Mouse (Mus musculus) lung, embryonic 16.5 days (tissue): ENCODE results near the gene Snx32. TPM values are rescaled to one million over a fixed set of nuclear protein-coding genes. Genes with fewer than 3 reads are reported as not detected.
A peak's percentile ranks its signal among the peaks of the same experiment; 100 is the strongest.

Experiments used
- ATAC-seq: fragments of 200-750 bp; cut with Nextera tagmentation; 2 replicates; pipeline ENCODE4 v1.8.0; 2017; ENCODE audit warnings: low read depth, mild to moderate bottlenecking, moderate library complexity
- H3K27ac ChIP-seq: fragments of 300-500 bp; sonication (generic); 2 replicates; pipeline ENCODE4 v1.5.1; 2014; ENCODE audit warnings: mild to moderate bottlenecking, control low read depth, low read length
- H3K27me3 ChIP-seq: fragments of 300-500 bp; sonication (generic); 2 replicates; pipeline ENCODE4 v1.6.1; 2014; ENCODE audit warnings: low read depth, low read length, mixed read lengths; ENCODE audit not compliant: control insufficient read depth, insufficient read depth
- H3K36me3 ChIP-seq: fragments of 300-500 bp; sonication (generic); 2 replicates; pipeline ENCODE4 v1.6.1; 2014; ENCODE audit warnings: low read length; ENCODE audit not compliant: control insufficient read depth, insufficient read depth
- H3K4me1 ChIP-seq: fragments of 300-500 bp; sonication (generic); replicated peaks from 2 replicates; pipeline ENCODE4 v1.6.1; 2014; ENCODE audit warnings: low read length, mixed read lengths; ENCODE audit not compliant: control insufficient read depth, insufficient read depth
- H3K4me2 ChIP-seq: fragments of 300-500 bp; sonication (generic); 2 replicates; pipeline ENCODE4 v1.6.1; 2014; ENCODE audit warnings: low read depth, low read length, control low read depth
- H3K4me3 ChIP-seq: fragments of 300-500 bp; sonication (generic); 2 replicates; pipeline ENCODE4 v1.5.1; 2014; ENCODE audit warnings: mild to moderate bottlenecking, low read length, control low read depth
- H3K9ac ChIP-seq: fragments of 300-500 bp; sonication (generic); 2 replicates; pipeline ENCODE4 v1.6.1; 2014; ENCODE audit warnings: low read length, control low read depth
- H3K9me3 ChIP-seq: fragments of 300-500 bp; sonication (generic); 2 replicates; pipeline ENCODE4 v1.6.1; 2016; ENCODE audit warnings: low read length; ENCODE audit not compliant: control insufficient read depth
- WGBS: fragments of 180-500 bp; shearing (Covaris S2); extraction: QIAGEN DNeasy Blood & Tissue Kit; methylation state at CpG from one replicate; pipeline ENCODE4 v1.1.7; 2014; 5-methylcytosine and 5-hydroxymethylcytosine counted together
- polyA plus RNA-seq: library from polyadenylated mRNA; unstranded; fragments of >200 nt; fragmentation: Nextera tagmentation; extraction: Ambion mirVana; gene quantifications from 2 replicates; pipeline ENCODE4 v1.2.1, GENCODE M21; 2015

Gene Snx32
- polyA plus RNA-seq, 1 experiment from 2014 or later = 7.4 TPM

DNA sequence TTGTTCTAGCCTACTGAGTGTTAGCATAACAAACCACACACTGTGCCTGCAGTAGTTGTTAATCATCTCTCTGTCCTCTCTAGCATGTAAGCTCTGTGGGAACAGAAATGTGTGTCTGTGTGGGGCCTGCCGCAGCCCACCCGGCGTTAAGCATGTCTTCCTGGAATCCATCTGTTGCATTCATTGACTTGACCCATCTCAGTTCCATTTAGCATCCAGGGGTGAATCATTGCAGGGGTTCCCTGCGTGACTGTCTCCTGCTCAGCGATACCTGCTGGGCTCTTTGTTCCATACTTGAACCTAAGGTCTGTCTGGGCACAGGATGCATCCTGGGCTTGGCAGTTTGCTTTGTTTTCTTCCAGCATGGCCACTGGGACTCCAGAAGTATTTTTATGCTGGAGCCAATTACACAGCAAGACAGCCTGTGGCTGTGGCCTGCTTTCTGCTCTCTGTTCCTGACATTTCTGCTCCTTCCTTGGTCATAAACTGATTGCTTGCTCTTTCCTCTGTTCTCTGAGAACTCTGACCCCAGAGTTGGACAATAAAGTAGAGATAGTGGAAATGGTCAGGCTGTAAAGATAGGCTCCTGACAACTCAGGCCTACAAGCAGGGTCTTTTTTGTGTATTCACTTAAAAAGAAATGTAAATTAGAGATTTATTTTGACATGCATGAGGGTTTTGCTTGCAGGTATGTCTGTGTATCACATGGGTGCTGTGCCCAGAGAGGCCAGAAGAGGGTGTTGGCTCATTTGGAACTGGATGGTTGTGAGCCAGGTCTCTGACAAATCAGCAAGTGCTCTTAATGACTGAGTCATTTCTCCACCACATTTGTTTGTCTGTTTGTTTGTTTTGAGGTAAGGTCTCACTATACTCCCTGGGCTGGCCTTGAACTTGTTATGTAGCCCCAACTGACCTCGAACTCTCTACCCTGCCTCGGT is 5.8 kb upstream of the Snx32 start:
- H3K27ac ChIP-seq = no peak overlapping the region
- WGBS = 85% methylated on average over 7 of the region's 7 CpGs
- H3K4me3 ChIP-seq = no peak overlapping the region
- no peaks in the 10 kb centered on the region for H3K9me3 ChIP-seq
- no peaks in the 10 kb centered on the region for H3K27me3 ChIP-seq
- H3K4me2 ChIP-seq = no peak overlapping the region
- H3K36me3 ChIP-seq = no peaks in the 10 kb centered on the region
- ATAC-seq = no peak
- H3K4me1 ChIP-seq = peaks cover 15% of the 10 kb centered on the region
- H3K9ac ChIP-seq = no peak overlapping the region

DNA sequence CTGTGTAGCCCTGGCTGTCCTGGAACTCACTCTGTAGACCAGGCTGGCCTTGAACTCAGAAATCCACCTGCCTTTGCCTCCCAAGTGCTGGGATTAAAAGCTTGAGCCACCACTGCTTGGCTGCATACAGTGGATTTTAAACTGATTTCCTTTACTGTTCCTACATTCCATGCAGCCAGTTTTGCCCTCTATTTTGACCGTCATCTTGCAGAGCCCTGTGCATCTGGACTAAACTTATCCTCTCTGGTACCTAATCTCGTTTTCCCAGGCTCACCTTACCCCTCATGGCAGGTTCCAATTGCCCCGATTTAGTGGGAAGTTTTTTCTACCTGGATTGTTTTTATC is 2.6 kb upstream of the Snx32 start:
- H3K9me3 ChIP-seq = no peaks in the 10 kb centered on the region
- no peaks in the 10 kb centered on the region for H3K27me3 ChIP-seq
- H3K36me3 ChIP-seq = no peaks in the 10 kb centered on the region
- no peak for ATAC-seq
- no peak overlapping the region for H3K27ac ChIP-seq
- WGBS = 77% methylated on average over 3 of the region's 3 CpGs
- H3K4me3 ChIP-seq = no peak overlapping the region
- no peak overlapping the region for H3K4me2 ChIP-seq
- peaks cover 20% of the 10 kb centered on the region for H3K4me1 ChIP-seq
- H3K9ac ChIP-seq = no peak overlapping the region

DNA sequence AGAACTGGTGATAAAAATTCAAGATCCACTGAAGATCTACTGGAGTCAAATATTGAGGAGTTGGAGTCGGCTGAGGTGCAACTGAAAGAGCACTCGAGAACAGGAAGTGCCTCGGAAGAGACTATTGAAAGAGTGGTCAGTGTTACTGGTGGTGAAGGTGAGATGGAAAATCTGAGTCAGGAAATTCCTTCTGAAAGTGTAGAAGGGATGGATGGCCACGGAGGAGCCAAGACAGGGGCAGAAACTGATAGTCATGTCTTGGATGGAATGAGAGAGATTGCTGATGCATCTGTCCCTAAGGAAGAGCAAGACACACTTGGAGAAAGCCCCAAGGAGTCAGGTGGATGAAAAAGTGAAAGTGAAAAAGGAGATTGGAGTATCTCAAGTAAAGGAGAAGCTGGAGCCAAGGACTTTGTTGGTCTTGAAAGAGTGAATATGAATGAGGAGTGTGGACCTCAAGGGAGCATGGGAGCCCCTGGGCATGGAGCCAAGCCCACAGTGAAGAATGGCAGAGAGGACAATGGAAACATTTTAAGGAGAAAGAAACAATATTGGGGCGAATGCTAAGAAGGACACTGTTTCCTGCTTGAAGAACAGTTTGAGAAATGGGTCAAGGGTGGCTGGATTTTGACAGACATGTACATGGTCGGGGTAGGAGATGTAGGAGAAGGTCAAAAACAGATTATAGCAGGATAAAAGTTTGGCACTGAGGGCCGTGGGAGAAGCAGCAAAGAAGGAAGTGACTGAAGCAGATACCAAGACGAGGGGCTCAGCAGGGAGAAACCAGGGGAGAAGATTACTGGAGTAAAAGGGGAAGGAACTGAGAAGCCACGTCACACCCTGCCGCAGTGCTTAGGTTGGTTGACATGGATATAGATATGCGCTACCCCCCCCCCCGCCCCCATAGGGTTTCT is 2.0 kb upstream of the Snx32 start:
- no peaks in the 10 kb centered on the region for H3K36me3 ChIP-seq
- ATAC-seq = no peak
- H3K27me3 ChIP-seq = no peaks in the 10 kb centered on the region
- H3K4me3 ChIP-seq = no peak overlapping the region
- H3K9ac ChIP-seq = no peak overlapping the region
- H3K4me1 ChIP-seq = peaks cover 20% of the 10 kb centered on the region
- peak overlapping the region; percentile 13; the same call in 1 of the 2 replicates for H3K4me2 ChIP-seq
- H3K27ac ChIP-seq = peak overlapping the region; percentile 31
- H3K9me3 ChIP-seq = no peaks in the 10 kb centered on the region
- 65% methylated on average over 12 of the region's 12 CpGs for WGBS

DNA sequence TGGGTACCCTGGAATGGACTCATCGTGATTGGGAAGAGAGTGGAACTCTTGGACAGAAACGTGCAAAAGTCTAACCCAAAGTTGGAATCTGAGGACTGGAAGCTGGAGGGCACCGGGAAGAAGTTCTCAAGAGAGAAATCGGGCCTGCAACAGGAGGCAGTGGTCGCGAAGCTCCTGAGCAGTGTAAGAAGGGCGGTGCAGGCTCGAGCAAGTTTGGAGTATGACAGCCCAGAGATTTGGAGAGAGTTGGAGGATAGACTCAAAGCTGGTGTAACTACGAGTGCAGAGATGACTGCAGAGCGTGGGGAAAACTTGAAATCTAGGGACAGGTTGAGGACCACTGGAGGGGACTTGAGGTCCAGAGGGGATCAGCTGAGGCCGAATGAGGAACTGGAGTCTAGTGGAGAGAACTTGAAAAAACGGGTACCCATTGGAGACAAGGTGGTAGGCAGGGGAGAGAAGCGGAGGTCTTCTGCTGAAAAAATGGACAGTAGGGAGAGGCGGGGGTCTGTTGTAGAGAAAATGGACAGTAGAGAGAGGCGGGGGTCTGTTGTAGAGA is 815 bp upstream of the Snx32 start:
- 45% methylated on average over 15 of the region's 15 CpGs for WGBS
- H3K9me3 ChIP-seq = no peaks in the 10 kb centered on the region

DNA sequence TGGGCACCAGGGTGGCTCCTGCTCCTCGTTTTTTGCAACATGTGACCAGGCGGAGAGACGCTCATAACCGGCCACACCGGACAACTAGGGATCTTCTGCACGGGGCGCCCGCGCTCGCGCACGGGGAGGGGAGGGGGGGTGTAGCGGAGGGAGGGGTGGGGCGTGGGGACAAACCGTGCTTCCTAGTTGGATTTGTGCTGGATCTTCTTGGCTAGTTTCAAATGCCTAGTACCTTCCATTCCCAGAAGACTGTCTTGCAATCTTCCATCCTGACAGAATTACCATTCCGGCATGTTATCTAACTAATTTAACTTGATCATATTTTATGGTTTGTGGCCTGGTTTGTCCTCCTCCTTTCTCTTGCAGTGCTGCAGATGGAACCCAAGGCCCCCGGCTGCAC is 6.7 kb downstream of the Snx32 start, which contains the start of gene 1700020D05Rik:
TSS of gene 1700020D05Rik (minus strand) at position 101 of the 400 bp plus-strand sequence.
- no peak within 1 kb of the TSS for H3K4me3 ChIP-seq

More for the DNA sequence above, 815 bp upstream of the Snx32 start:
- peak overlapping the region; percentile 9; the same call in 1 of the 2 replicates for H3K27ac ChIP-seq
- H3K4me1 ChIP-seq = peaks cover 20% of the 10 kb centered on the region
- peak overlapping the region; percentile 53 for H3K4me3 ChIP-seq
- no peaks in the 10 kb centered on the region for H3K36me3 ChIP-seq
- peak overlapping the region; percentile 75 for H3K4me2 ChIP-seq
- H3K27me3 ChIP-seq = no peaks in the 10 kb centered on the region
- ATAC-seq = peak; percentile 7; the same call in 1 of the 2 replicates
- H3K9ac ChIP-seq = peak overlapping the region; percentile 69

DNA sequence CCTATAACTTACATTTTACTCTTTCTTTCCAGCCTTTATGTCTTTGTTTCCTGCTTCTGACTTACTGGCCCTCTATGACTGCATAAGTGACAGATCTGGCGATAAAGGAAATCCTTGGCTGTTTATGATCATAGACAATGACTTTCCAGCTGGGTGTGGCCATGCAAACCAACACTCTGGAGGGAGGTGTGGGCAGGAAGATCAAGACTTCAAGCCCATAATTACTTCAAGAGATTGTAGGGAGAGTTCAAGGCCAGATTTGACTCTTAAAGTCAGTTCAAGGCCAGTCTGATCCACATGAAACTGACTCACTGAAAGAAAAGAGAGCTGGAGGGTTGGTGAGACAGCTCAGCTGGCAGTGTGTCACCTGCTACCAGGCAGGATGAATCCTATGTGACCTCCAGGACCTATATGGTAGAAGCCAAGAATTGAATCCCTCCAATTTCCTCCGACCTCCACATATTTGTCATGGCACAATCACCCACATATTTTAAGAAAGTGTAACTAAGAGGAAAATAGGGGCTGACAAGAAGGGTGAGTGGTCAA is 9.9 kb downstream of the Snx32 start:
- Histone ChIP-seq H3K27me3 (no peaks in the 10 kb centered on the region), H3K27ac (no peak overlapping the region), H3K4me3 (no peak overlapping the region), H3K9ac (no peak overlapping the region), H3K36me3 (peaks cover 7% of the 10 kb centered on the region), H3K4me2 (no peak overlapping the region), H3K9me3 (no peaks in the 10 kb centered on the region), H3K4me1 (no peaks in the 10 kb centered on the region)
- no peak for ATAC-seq
- WGBS = 77% methylated on average over 2 of the region's 2 CpGs

More for the DNA sequence above, 6.7 kb downstream of the Snx32 start, which contains the start of gene 1700020D05Rik:
- 37% methylated on average over 17 of the region's 17 CpGs for WGBS
- peak within 1 kb of the TSS; percentile 5; the same call in 1 of the 2 replicates for H3K4me2 ChIP-seq
- ATAC-seq = no peak
- H3K9ac ChIP-seq = no peak within 1 kb of the TSS
- no peak within 1 kb of the TSS for H3K27ac ChIP-seq
- H3K36me3 ChIP-seq = no peaks in the 10 kb centered on the region
- H3K27me3 ChIP-seq = no peaks in the 10 kb centered on the region
- H3K9me3 ChIP-seq = no peaks in the 10 kb centered on the region
- H3K4me1 ChIP-seq = no peaks in the 10 kb centered on the region

DNA sequence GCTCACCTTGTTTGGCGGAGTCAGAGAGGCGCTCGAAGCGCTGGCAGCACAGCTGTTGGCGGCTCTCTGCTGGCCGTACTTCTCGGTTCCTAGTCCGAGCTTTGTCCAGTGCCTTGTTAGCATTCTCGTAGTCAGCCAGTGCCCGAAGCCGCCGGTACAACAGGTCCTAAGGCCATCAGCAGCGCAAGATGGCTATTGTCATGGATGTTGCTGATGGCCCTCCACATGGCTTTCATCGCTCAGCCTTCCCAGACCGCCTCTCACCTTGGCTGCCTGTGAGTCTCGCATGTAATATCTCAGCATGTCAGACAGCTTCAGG is 14.3 kb downstream of the Snx32 start:
- H3K4me1 ChIP-seq = peaks cover 7% of the 10 kb centered on the region
- H3K27me3 ChIP-seq = no peaks in the 10 kb centered on the region
- peaks cover 30% of the 10 kb centered on the region for H3K36me3 ChIP-seq
- H3K4me3 ChIP-seq = no peak overlapping the region
- no peaks in the 10 kb centered on the region for H3K9me3 ChIP-seq
- H3K4me2 ChIP-seq = no peak overlapping the region
- no peak overlapping the region for H3K27ac ChIP-seq
- no peak overlapping the region for H3K9ac ChIP-seq
- no peak for ATAC-seq
- 81% methylated on average over 16 of the region's 16 CpGs for WGBS

DNA sequence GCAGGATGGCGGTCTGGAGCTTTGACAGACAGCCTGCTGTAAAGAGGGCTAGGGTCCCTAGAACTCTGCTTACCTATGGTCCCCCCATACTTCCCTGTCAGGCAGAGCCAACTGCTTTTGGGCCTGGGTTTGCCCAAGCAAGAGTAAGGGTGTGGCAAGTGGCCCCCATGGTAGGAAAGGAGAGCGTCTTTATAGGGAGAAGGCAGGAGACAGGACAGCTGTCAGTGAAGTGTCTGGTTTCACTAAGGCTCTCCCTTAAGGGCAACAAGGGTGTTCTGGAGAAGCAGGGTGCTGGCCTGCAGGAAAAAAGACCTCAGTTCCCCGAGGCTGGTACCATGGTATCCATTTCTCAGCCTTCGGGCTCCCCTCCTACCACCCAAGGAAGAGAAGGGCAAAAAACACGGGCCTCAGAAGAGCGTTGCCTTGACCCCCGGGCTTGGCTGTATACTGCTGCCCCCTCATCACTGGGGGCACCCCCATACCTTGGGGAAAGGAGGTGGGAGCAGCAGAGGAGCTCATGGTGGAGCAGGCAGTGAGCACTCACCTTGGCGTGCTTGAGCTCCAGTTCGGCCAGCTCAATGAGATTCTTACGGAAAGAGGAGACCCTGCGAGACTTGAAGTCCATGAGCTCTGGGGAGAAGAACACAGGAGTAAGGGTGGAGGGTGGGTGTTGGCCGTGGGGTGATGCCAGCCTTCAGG is 14.8 kb downstream of the Snx32 start:
- no peak for ATAC-seq
- no peak overlapping the region for H3K9ac ChIP-seq
- no peak overlapping the region for H3K4me2 ChIP-seq
- no peak overlapping the region for H3K4me3 ChIP-seq
- H3K4me1 ChIP-seq = peaks cover 7% of the 10 kb centered on the region
- H3K36me3 ChIP-seq = peaks cover 30% of the 10 kb centered on the region
- no peaks in the 10 kb centered on the region for H3K9me3 ChIP-seq
- WGBS = 74% methylated on average over 12 of the region's 12 CpGs
- no peak overlapping the region for H3K27ac ChIP-seq
- no peaks in the 10 kb centered on the region for H3K27me3 ChIP-seq
